Mouse (Mus musculus) limb, embryonic 11.5 days (tissue): ENCODE results near the gene Olfr286. TPM values are rescaled to one million over a fixed set of nuclear protein-coding genes. Genes with fewer than 3 reads are reported as not detected.
A peak's percentile ranks its signal among the peaks of the same experiment; 100 is the strongest.

Experiments
- ATAC-seq: fragments of 200-750 bp; cut with Nextera tagmentation; 2 replicates; pipeline ENCODE4 v1.8.0; 2017; ENCODE audit warnings: low read depth; ENCODE audit not compliant: insufficient number of reproducible peaks, low FRiP score, low TSS enrichment
- DNase-seq: peaks from one replicate; pipeline ENCODE4 v3.0.0-alpha.2; 2015; ENCODE audit warnings: low spot score
- H3K27ac ChIP-seq: fragments of 300-500 bp; sonication (generic); replicated peaks from 2 replicates; pipeline ENCODE4 v1.5.1; 2014; ENCODE audit warnings: low read depth, mild to moderate bottlenecking, low read length
- H3K27me3 ChIP-seq: fragments of 300-500 bp; sonication (generic); 2 replicates; pipeline ENCODE4 v1.6.1; 2014; ENCODE audit warnings: mild to moderate bottlenecking, low read length, mixed read lengths; ENCODE audit not compliant: control insufficient read depth, insufficient read depth
- H3K36me3 ChIP-seq: fragments of 300-500 bp; sonication (generic); 2 replicates; pipeline ENCODE4 v1.6.1; 2014; ENCODE audit warnings: mild to moderate bottlenecking, low read length, moderate library complexity, mixed read lengths; ENCODE audit not compliant: control insufficient read depth, insufficient read depth
- H3K4me1 ChIP-seq: fragments of 300-500 bp; sonication (generic); 2 replicates; pipeline ENCODE4 v1.6.1; 2014; ENCODE audit warnings: low read length, mixed read lengths; ENCODE audit not compliant: control insufficient read depth, insufficient read depth
- H3K4me2 ChIP-seq: fragments of 300-500 bp; sonication (generic); 2 replicates; pipeline ENCODE4 v1.6.1; 2014; ENCODE audit warnings: low read depth, mild to moderate bottlenecking, moderate library complexity; ENCODE audit not compliant: severe bottlenecking
- H3K4me3 ChIP-seq: fragments of 300-500 bp; sonication (generic); 2 replicates; pipeline ENCODE4 v1.5.1; 2014; ENCODE audit warnings: low read depth, low read length
- H3K9ac ChIP-seq: fragments of 300-500 bp; sonication (generic); 2 replicates; pipeline ENCODE4 v1.6.1; 2014; ENCODE audit warnings: mild to moderate bottlenecking, low read length
- H3K9me3 ChIP-seq: fragments of 300-500 bp; sonication (generic); 2 replicates; pipeline ENCODE4 v1.6.1; 2016; ENCODE audit warnings: low read length; ENCODE audit not compliant: control insufficient read depth
- WGBS: fragments of 180-500 bp; shearing (Covaris S2); extraction: QIAGEN DNeasy Blood & Tissue Kit; methylation state at CpG from one replicate; pipeline ENCODE4 v1.1.7; 2014; 5-methylcytosine and 5-hydroxymethylcytosine counted together
- polyA plus RNA-seq: library from polyadenylated mRNA; unstranded; fragments of >200 nt; fragmentation: Nextera tagmentation; extraction: Ambion mirVana; gene quantifications from 2 replicates; pipeline ENCODE4 v1.2.1, GENCODE M21; 2014

The Olfr286 gene
- polyA plus RNA-seq, 1 experiment from 2014 or later: not detected

DNA sequence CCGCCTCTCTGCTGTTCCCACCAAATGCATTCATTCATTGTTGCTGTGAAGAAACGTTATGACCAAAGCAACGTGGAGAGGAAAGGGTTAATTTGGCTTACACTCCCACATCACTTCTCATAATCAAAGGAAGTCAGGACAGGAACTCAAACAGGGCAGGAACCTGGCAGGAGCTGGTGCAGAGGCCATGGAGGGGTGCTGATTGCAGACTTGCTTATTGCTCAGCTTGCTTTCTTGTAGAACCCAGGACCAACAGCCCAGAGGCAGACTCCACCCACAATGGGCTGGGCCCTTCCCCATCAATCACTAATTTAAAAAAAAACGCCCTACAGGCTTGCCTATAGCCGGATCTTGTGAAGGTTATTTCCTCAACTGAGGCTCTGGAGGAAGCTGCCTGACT lies 20.1 kb downstream of the Olfr286 start:
- no peaks in the 10 kb centered on the region for H3K36me3 ChIP-seq
- H3K4me3 ChIP-seq: no peak overlapping the region
- no peaks in the 10 kb centered on the region for H3K9me3 ChIP-seq
- H3K4me2 ChIP-seq: no peak overlapping the region
- H3K4me1 ChIP-seq: no peaks in the 10 kb centered on the region
- ATAC-seq (no peak), DNase-seq (no peak)
- WGBS: 76% methylated on average over 5 of the region's 5 CpGs
- H3K27ac ChIP-seq: no peak overlapping the region
- no peaks in the 10 kb centered on the region for H3K27me3 ChIP-seq
- H3K9ac ChIP-seq: no peak overlapping the region

GRCm38 (mm10) chr15:98213336-98213870 lies 20.8 kb downstream of the Olfr286 start:
- no peaks in the 10 kb centered on the region for H3K9me3 ChIP-seq
- no peak for ATAC-seq
- H3K9ac ChIP-seq: no peak overlapping the region
- no peak overlapping the region for H3K27ac ChIP-seq
- no peak for DNase-seq
- 80% methylated on average over 5 of the region's 5 CpGs for WGBS
- H3K4me3 ChIP-seq: no peak overlapping the region
- H3K36me3 ChIP-seq: no peaks in the 10 kb centered on the region
- H3K4me2 ChIP-seq: no peak overlapping the region
- H3K27me3 ChIP-seq: no peaks in the 10 kb centered on the region
- H3K4me1 ChIP-seq: no peaks in the 10 kb centered on the region

- no peaks in the 10 kb centered on the region for H3K4me1 ChIP-seq
- no peak overlapping the region for H3K4me2 ChIP-seq
- no peaks in the 10 kb centered on the region for H3K27me3 ChIP-seq
- H3K36me3 ChIP-seq: no peaks in the 10 kb centered on the region
- ATAC-seq (no peak), DNase-seq (no peak)
- 85% methylated on average over 7 of the region's 7 CpGs for WGBS
- H3K4me3 ChIP-seq: no peak overlapping the region
- no peaks in the 10 kb centered on the region for H3K9me3 ChIP-seq
- H3K27ac ChIP-seq: no peak overlapping the region
- no peak overlapping the region for H3K9ac ChIP-seq
These were observed 24.6 kb downstream of the Olfr286 start for GRCm38 (mm10) chr15:98209676-98210075.

GRCm38 (mm10) chr15:98195442-98195841 lies 38.8 kb downstream of the Olfr286 start, which contains the start of gene Olfr288:
Olfr288 (minus strand) TSS chr15:98195542.
- Histone ChIP-seq H3K36me3 (no peaks in the 10 kb centered on the region), H3K4me1 (no peaks in the 10 kb centered on the region), H3K27ac (no peak within 1 kb of the TSS), H3K9ac (no peak within 1 kb of the TSS), H3K9me3 (no peaks in the 10 kb centered on the region), H3K27me3 (no peaks in the 10 kb centered on the region), H3K4me2 (no peak within 1 kb of the TSS), H3K4me3 (no peak within 1 kb of the TSS)
- WGBS: 71% methylated on average over 3 of the region's 3 CpGs
- no peak for DNase-seq
- no peak for ATAC-seq

DNA sequence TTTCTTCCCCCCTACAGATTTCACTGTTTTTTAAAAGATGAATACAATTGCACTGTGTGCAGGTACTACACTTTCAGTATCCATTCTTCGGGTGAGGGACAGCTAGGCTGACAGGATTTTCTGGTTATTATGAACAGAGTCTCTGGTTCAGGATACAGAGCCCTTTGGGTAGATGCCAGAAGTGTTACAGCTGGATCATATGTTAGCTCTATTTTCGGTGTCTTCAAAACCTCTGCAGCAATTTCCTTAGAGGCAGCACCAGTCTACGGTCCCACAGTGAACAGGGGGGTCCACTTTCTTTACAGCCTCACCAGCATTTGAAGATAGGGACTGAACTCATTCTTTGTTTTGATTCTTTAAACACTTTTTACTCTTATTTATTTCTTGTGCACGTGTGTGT lies 49.8 kb downstream of the Olfr286 start:
- Histone ChIP-seq H3K36me3 (no peaks in the 10 kb centered on the region), H3K27me3 (0 out of 2 replicates have a peak, but pooled peaks cover 2% of the 10 kb centered on the region), H3K4me2 (no peak overlapping the region), H3K9me3 (no peaks in the 10 kb centered on the region), H3K9ac (no peak overlapping the region), H3K27ac (no peak overlapping the region), H3K4me3 (no peak overlapping the region), H3K4me1 (no peaks in the 10 kb centered on the region)
- WGBS: 80% methylated on average over 4 of the region's 4 CpGs
- DNase-seq (no peak), ATAC-seq (no peak)

DNA sequence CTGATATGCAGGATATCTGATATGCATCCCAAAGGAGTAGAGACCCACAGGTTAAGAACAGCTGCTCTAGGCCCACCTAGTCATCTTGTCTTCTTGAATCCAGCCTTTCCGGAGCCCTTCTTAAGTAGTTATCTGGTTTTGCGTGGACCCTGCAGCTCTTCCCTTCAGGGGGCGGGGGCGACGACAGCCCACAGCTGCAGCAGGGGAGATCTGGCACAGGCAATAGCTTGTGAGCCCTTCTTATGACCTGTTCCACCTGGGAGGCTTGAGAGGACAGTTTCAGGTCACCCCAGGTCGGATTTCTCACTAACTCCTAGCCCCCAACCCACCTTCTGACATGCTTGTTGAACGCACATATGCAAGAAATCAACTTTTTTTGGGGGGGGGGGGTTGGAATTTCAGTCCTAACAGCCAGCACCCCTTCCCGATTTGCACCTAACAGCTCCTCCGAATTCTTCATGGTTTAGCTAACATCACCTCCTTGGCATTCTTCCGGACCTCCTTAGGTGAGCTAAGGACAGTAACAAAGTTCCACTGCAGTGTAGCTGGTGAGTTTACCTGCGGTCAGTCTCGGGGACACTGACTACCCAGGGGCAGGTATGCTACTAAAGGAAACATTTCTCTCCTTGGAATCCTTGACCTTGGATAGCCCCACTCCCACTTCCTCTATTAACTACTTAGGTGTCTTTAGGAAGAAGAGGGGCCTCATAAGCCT lies 52.2 kb downstream of the Olfr286 start:
- no peaks in the 10 kb centered on the region for H3K9me3 ChIP-seq
- H3K36me3 ChIP-seq: no peaks in the 10 kb centered on the region
- H3K27ac ChIP-seq: no peak overlapping the region
- no peak overlapping the region for H3K9ac ChIP-seq
- no peak for DNase-seq
- 0 out of 2 replicates have a peak, but pooled peaks cover 2% of the 10 kb centered on the region for H3K27me3 ChIP-seq
- H3K4me3 ChIP-seq: no peak overlapping the region
- H3K4me1 ChIP-seq: no peaks in the 10 kb centered on the region
- 69% methylated on average over 12 of the region's 12 CpGs for WGBS
- H3K4me2 ChIP-seq: no peak overlapping the region
- ATAC-seq: no peak

DNA sequence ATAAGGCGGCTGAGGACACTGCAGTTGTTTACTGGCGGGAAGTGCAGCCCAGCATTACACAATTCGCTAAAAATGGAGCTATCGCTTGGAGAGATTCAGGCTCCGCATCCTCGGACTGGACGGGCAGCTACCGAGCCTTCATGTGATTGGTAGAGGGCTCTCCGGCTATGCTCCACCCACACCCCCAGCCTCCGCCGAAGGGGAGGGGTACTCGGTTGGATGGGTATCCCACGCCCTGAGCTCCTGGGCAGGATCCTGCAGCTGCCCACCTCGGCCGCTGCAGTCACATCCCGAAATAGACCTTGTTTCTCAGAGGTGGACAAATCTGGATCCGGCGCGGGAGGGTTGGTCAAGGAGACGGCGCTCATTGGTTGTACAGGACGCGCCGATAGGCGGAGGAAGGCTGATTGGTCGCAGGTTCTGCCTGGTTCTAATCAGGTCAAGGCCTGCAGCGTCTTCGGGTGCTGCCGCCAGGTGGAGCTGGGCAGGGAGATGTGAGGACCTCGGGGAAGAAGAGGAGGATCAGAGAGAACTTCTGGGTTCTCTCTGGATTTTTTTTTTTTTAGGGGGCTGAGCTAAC lies 53.0 kb downstream of the Olfr286 start:
- no peaks in the 10 kb centered on the region for H3K36me3 ChIP-seq
- H3K4me2 ChIP-seq: peak overlapping the region; percentile 62
- 0 out of 2 replicates have a peak, but pooled peaks cover 2% of the 10 kb centered on the region for H3K27me3 ChIP-seq
- H3K27ac ChIP-seq: no peak overlapping the region
- no peaks in the 10 kb centered on the region for H3K9me3 ChIP-seq
- no peak overlapping the region; the same call in 1 of the 2 replicates for H3K9ac ChIP-seq
- WGBS: under 1% methylated on average over 30 of the region's 30 CpGs
- peak overlapping the region; percentile 35 for H3K4me3 ChIP-seq
- DNase-seq: peak; percentile 94
- no peaks in the 10 kb centered on the region for H3K4me1 ChIP-seq
- peak; percentile 96 for ATAC-seq

DNA sequence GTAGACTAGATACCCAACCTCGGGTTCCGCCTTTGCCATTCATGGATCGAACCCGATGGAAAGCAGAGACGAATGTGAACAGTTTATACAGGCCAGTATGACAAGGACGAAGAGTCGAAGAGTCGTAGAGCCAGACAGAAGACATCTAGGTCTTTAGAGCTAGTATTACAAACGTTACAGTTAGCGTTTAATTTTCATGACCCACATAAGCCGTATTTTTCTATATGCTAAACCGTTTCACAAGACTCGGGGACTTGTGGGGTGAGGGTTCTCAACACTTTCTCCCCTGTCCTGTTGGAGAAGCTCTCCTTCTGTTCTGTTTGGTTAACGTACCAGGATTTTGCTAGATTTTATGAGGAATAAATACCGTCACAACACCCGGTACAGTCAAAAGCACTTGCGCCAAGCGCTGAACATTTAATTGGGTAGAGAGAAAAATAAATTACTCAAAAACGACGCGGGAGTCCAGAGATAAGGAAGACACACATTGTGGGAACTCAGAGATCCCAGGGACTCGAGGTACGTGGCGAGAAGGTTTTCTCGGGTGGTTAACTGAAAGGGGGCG lies 53.6 kb downstream of the Olfr286 start:
- Histone ChIP-seq H3K9me3 (no peaks in the 10 kb centered on the region), H3K4me2 (peak overlapping the region; percentile 62), H3K36me3 (no peaks in the 10 kb centered on the region), H3K27me3 (0 out of 2 replicates have a peak, but pooled peaks cover 2% of the 10 kb centered on the region), H3K27ac (no peak overlapping the region), H3K4me3 (peak overlapping the region; percentile 35), H3K9ac (no peak overlapping the region), H3K4me1 (no peaks in the 10 kb centered on the region)
- ATAC-seq: no peak
- no peak for DNase-seq
- WGBS: 7% methylated on average over 26 of the region's 26 CpGs
